Mouse (Mus musculus) liver, adult 2 months (tissue): ENCODE results near the gene Cntn5.

Experiments used
- CTCF ChIP-seq: fragments of 200-500 bp; IDR thresholded peaks from 2 replicates; pipeline ENCODE4 v1.5.1; 2011; ENCODE audit warnings: low read depth, low read length, control low read depth
- POLR2A ChIP-seq: fragments of 200-500 bp; IDR thresholded peaks from 2 replicates; pipeline ENCODE4 v1.6.1; 2011; ENCODE audit warnings: low read length, control low read depth; ENCODE audit not compliant: insufficient read depth; ENCODE audit errors: extremely low read depth

GRCm38 (mm10) chr9:10731878-10732277 lies 172.7 kb downstream of the Cntn5 start:
- TF ChIP-seq POLR2A, result no peak
- TF ChIP-seq CTCF, result no peak
